Mouse (Mus musculus) bone marrow, adult 2 months (tissue): ENCODE data around the gene Irs3.

Source experiments
- CTCF ChIP-seq: fragments of 200-500 bp; IDR thresholded peaks from 2 replicates; pipeline ENCODE4 v1.5.1; 2011; ENCODE audit warnings: low read length, control low read depth; ENCODE audit not compliant: control insufficient read depth, insufficient read depth
- POLR2A ChIP-seq: fragments of 200-500 bp; IDR thresholded peaks from 2 replicates; pipeline ENCODE4 v1.6.1; 2011; ENCODE audit warnings: low read depth, mild to moderate bottlenecking, control low read depth, low read length, borderline replicate concordance; ENCODE audit not compliant: control insufficient read depth

DNA sequence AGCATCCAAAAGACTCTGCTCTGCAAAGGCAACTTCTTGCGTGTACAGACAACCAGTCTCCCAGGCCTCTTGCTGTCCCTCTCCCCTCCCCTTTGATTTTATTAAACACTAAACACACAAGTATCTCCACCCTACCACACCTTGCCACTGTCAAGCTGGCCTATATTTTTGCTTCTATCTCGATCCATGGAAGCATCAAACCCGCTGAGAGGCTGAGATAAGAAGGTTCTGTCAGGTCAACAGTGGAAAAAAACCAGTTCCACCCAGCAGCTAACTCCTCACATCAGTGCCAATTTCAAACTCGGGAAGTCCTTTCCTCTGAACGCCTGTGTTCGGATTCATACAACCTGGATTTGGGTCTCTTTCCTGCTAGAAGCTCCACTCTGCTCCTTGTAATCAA is 27.5 kb upstream of the Irs3 start:
- TF ChIP-seq CTCF (no peak), POLR2A (no peak)
